Mouse (Mus musculus) hematopoietic stem cell, adult 5-6 weeks (primary cell): ENCODE data around the gene Rab44. TPM values are rescaled to one million over a fixed set of nuclear protein-coding genes. Genes with fewer than 3 reads are reported as not detected.

Experiments
- ATAC-seq, 2 experiments: fragments of 125-278 bp in 1 of 2; replicated peaks in 1 of 2; 2 replicates each; pipeline ENCODE4 v1.8.0; 2016 to 2017; ENCODE audit warnings: inconsistent platforms in 2 of 2, mild to moderate bottlenecking in 2 of 2, moderate number of reproducible peaks in 2 of 2, low read depth in 1 of 2, moderate TSS enrichment in 1 of 2; ENCODE audit not compliant: low FRiP score in 2 of 2, poor library complexity in 2 of 2, severe bottlenecking in 2 of 2, insufficient read depth in 1 of 2, low TSS enrichment in 1 of 2
- total RNA-seq: library from RNA; stranded (forward); fragments of 172-1452, 232-1000 nt; gene quantifications from 2 replicates; pipeline ENCODE4 v1.2.3, GENCODE M21; 2017

Rab44 gene
- total RNA-seq, 1 experiment from 2014 or later, result 27.8 TPM

DNA sequence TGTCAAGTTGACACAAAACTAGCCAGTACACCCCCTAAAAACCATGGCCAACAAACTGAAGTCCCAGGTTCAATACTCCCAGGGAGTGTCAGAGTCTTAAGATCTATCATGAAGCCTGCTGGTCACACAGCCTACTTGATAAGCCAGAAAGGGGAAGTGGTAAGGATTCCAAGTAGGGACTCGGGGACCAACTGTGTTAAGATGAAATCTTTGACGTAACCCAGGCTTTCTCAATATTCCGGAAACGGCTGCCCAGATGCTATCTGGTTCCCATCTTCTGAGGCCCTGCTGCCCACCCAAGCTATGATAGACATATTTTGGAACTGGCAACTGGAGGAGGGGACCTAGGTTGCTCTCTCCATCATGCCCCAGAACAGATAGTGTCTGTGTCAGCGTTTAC is 2.6 kb upstream of the Rab44 start:
- ATAC-seq, result peak; percentile 96

DNA sequence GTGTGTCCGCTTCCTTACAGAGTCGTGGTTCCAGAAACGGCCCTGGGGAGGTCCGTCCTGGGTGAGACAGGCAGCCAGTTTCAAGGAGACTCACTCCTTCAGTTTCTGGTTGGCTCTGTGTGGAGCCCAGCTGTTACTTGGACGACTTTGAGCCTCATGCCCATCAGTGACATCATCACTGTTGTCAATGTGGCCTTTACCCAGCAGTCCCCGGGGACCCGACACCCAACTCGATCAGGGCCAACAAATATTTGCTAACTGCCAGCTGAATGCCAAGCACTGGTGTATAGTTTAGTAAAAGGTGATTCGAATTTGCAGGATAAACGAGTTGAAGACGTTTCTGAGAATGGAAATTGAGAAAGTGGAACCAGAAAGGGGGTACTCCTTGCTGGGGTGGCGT is 2.1 kb downstream of the Rab44 start:
- ATAC-seq, result no peak

- no peak for ATAC-seq
Observed at GRCm38 (mm10) chr17:29117006-29117648, 3.2 kb downstream of the Rab44 start.

DNA sequence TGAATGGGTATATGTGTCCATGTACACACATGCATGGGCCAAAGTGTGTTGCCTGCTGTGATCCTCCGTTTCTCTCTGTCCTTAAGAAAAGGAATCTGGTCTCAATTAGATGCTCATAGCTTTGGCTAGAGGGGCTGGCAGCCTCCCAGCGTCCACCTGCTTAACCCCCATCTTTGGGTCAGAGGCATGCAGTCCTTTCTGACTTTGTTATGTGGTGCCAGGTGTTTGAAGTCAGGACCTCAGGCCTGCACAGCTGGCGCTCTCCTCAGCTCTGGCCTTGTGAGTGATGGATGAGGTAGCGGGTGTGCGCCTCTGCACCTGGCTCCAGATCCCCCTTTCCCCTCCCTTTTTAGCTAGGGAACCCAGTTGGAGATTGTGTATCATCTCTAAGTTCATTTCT is 4.1 kb downstream of the Rab44 start:
- ATAC-seq, result no peak

DNA sequence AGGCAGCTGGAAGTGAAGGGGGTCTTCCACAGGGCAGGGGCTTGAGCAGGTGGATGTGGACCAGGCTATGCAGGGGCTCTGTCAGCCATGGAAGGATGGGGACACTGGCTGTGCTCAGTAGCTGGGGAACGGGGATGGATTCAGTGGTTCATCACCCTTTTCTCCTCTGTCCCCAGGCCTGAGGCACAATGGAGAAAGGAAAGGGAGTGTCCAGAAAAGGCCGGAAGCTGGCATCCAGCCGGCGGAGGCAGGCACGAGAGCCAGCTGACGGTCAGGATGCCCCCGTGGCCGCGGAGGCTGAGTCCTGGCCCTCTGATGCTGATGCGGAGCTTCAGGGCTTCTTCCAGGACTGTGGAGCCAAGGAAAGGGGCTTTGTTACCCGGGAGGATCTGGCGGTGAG is 6.7 kb downstream of the Rab44 start:
- ATAC-seq, result no peak

DNA sequence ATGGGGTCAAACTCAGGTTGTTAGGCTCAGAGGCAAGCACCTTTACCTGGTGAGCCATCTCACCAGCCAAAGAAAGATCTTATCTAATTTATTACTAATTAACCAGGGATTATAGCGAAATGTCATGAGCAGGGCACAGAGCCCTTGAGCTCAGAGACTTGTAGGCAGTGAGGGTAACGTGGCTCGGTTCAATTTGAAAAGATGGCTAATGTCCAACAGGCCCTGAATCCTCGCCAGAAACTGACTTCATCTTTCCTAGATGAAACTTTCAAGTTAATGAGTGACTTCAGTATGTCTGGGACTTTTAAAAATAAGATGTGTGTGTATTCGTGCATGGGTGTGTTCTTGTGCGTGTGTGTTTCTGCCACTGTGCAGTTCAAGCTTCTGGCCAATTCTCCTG is 8.9 kb downstream of the Rab44 start:
- no peak for ATAC-seq

DNA sequence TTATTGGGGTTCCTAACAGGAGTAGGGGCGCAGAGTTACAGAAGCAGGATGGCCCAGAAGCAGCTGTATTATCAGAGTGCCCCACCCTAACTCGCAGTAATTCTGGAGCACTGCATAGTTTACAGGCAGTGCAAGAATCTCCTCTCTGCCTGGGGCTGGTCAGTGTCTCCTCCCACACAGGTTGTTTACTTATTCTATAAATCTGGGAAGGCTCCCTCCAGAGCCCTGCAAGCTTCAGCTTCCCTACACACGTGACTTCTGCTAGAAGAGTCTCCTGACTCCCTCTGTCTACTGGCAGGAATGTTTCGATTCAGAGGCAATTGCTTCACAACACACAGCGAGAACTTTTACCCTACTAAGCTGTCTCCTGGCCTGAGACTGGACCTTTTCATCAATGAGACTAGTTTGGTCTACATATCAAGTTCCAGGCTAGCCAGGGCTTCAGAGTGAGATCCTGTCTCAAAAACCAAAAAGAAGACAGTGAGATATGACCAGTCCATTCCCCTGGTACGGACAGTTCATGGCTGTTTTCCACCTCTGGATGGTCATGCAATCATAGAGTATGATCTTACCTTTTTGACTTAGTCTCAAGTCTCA is 9.7 kb downstream of the Rab44 start:
- ATAC-seq, result no peak

DNA sequence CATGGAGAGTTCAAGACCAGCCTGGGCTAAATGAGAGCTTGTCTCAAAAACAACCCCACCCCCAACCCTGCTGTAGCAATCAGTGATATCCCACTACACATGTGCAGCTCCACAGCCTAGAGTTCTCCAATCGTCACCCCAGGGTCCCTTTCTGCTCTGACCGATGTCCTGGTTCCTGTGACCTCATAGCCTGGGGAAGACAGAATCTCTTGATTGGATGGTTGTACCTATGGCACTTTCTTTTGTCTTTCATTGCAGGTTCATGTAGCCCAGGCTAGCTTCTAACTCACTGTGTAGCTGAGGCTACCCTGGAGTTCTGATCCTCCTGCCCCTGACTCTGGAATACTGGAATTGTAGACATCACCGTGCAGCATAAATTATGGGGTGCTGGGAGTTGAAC is 12.6 kb downstream of the Rab44 start:
- no peak for ATAC-seq

GRCm38 (mm10) chr17:29129341-29129740 is 15.4 kb downstream of the Rab44 start:
- no peak for ATAC-seq

GRCm38 (mm10) chr17:29135066-29135465 is 21.1 kb downstream of the Rab44 start:
- ATAC-seq, result no peak

- no peak for ATAC-seq
Observed at GRCm38 (mm10) chr17:29136236-29136635, 22.3 kb downstream of the Rab44 start.

- no peak for ATAC-seq
Observed at GRCm38 (mm10) chr17:29137906-29138305, 24.0 kb downstream of the Rab44 start.

DNA sequence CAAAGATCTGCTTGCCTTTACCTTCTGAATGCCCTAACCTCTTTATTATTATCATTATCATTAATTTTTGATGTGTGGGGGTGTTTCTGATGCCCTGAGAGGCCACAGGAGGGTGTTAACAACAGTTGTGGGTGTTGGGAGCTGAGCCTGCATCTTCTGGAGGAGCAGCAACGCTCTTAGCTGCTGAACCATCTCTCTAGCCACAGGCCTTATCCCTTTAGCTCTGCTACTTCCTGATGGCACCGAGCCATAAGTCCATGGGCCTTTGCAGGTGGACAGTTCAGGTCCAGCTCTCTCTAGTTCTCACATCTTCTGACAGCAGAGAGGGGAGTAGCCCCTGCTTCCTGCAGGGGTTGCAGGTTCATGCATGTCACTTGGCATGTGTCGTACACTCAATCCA is 27.6 kb downstream of the Rab44 start:
- ATAC-seq, result no peak

DNA sequence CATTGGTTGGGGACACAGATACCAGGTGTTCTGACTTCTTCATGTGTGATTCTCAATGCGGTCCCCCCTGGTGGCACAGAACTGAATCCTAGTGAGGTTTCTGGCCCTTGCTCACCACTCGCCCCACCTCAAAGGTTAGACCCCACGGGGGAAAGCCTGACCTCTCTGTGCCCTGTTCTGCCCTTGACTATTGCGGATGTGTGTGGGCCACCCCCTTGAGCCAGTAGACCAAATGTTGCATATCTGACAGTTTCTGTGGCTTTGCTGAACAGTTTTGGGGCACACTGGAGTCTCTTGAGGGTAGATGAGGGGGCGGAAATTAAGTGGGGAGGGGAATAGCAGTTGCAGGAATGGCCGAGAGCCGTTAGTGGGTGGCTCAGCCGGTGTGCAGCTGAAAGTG is 29.3 kb downstream of the Rab44 start:
- ATAC-seq, result peak; percentile 43 to 46

DNA sequence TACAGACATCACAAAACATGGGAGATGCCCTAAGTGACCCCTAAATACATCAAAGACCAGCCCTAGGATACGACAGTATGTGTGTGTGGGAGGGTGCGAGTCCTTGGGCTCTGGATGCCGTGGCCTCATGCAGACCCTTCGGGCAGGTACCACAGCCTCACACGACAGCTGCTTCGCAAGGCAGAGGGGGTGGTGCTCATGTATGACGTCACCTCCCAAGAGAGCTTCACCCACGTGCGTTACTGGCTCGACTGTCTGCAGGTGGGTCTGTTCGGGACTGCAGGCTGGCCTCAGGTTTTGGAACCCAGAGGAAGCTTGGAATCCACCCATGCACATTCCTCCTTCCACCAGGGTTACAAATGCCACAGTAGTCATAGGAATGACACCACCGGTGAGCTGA is 31.2 kb downstream of the Rab44 start:
- ATAC-seq, result no peak

DNA sequence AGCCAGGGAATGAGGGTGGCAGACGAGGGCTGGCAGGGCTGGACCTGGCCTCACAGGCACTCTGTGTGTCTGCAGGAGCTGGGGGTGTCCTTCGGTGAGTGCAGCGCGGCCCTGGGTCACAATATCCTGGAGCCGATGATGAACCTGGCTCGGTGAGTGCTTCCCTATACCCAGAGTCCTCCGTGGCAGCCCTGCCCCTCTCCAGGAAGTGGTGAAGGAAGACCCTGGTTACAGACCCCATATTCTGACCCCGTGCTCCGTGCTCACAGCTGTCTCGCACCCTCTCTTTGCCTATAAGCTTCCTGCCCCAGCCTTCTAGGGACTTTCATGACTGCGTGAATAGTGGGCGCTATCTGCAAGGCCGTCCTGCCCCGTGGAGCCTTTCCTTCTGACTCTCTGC is 33.3 kb downstream of the Rab44 start:
- no peak for ATAC-seq

DNA sequence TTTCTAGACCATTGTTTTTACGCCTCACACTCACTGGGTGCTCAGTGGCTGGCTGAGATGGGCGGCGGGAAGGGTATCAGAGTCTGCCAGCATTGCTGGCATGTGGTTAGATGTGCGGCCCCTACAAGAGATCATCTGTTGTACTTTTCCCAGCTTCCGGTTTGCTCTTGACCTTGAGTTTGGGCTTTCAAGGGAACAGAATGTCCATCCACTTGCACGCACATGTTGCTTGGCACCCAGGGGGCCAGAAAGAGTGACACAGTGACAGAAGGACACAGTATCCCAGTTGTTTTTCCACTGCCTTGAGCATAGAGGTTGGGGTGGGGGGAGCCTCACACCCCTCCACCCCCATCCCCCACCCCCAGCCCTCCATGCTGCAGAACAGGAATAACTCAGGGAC is 33.8 kb downstream of the Rab44 start:
- no peak for ATAC-seq

GRCm38 (mm10) chr17:29149766-29150165 is 35.8 kb downstream of the Rab44 start:
- ATAC-seq, result 0 out of 4 replicates have a peak, but pooled peaks of 1 of the 2 experiments have one; percentile 13

DNA sequence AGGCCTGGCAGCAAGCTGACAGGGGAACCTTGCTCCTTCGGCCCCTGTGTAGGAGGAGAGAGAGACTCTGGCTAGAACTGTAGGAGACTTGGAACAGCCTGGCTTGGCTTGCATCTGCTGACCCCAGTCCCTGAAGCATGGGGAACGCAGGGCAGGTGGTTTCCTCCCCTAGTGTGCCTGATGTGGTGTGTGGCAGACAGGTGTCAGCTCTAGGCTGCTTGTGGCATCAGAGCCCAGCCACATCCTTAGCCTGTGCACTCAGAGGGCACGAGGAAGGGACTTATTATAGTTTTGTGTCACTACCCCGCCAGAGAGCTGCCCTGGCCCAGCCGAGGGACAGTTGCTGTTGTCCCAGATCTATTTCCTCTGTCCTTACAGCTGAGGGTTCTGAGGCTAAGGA is 38.6 kb downstream of the Rab44 start:
- ATAC-seq, result no peak
